Mouse (Mus musculus) cortical plate, adult 2 months (tissue): ENCODE data around the gene Polr2g.

Experiments
- CTCF ChIP-seq: fragments of 200-500 bp; IDR thresholded peaks from 2 replicates; pipeline ENCODE4 v1.5.1; 2011; ENCODE audit warnings: mild to moderate bottlenecking, control low read depth, low read length; ENCODE audit not compliant: insufficient read depth; ENCODE audit errors: extremely low read depth
- POLR2A ChIP-seq: fragments of 200-500 bp; IDR thresholded peaks from 2 replicates; pipeline ENCODE4 v1.6.1; 2011; ENCODE audit warnings: mild to moderate bottlenecking, low read length, control low read depth; ENCODE audit not compliant: insufficient read depth; ENCODE audit errors: extremely low read depth

DNA sequence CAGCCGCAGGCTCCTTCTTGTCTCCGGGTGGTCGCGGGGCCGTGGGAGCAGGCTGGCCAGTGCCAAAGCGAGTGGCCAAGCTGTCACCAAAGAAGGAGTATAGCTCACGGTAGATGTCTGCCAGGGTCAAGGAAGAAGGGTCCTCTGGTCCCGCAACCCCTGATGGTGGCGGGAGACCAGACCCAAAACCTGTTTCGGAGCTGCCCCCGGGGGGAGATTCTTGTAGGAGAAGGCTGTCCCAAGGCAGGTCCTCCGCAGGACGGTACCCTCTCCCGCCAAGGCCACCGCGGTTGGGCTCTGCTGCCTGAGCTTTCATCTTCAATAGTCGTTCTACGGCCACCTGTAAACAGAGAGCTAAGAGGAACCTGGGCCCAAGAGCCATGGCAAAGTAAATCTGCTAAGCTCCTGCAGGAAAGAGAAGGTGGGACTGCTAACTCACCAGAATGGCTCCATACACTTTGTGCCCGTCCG is 23.4 kb downstream of the Polr2g start:
- TF ChIP-seq POLR2A: no peak
- no peak for TF ChIP-seq CTCF
